Mouse (Mus musculus) layer of hippocampus, adult 9-10 months (tissue): ENCODE measurements around the gene Thap2.

Experiments used
- DNase-seq: peaks from one replicate; pipeline ENCODE4 v3.0.0; 2022; ENCODE audit warnings: low spot score

Gene Thap2

DNA sequence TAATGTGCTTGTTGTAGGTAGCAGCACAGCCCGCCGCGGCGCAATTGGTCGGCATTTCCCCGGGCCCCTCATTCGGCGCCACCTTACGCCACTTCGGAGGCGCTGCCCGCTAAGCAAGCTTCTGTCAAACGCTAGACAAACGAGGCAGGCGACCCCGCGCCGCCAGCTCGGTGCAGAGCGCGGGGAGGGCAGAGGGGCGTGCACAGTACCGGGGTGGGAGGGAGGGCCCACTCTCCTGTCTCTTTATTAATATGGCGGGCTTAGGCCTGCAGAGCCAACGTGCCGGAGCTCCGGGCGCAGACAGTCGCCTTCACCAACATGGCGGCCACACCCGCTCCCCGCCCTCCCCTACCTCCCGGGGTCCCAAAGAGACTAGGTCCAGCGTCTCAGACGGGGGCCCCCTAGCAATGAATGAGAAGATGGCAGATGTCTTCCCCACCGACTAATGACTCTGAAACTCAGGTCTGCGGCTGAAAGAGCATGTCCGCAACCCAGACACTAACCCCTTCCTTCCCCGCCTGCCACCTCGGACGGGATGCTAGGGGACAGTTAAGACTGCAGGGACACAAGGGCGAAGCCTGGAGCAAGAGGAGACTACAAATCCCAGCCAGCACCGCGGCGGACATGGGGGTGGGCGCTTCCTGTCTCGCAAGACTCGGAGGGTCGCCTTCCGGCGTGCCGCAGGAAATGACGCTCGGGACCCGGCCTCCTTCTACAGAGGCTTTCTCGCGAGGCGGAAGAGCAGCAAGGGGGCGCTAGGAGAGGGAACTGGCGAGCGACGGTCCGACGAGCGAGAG, at the start of gene Thap2, which contains the start of gene Zfc3h1:
Thap2 (minus strand) TSS at position 223 of the 797 bp plus-strand sequence.
Zfc3h1 (plus strand) TSS at position 739 of the 797 bp plus-strand sequence.
- peak; percentile 93 for DNase-seq

DNA sequence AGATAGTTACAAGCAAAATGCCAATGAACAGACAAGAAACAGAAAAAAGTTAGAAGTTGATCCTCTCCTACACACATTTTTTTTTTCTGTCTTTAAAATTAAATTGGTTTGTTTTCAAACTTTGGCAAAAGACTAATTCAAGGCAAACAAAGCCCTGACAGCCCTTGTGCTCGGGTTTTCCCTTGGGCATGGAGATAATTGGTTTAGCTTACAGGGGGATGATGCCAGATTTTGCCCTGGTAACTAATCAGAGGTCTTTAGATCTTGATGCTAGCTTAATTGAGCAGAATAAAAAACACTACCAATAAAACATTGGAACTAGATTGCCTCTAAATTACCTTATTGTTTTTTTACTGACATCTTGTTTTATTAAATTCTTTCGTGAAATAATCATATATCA, 41.1 kb upstream of the Thap2 start:
- DNase-seq, result no peak

DNA sequence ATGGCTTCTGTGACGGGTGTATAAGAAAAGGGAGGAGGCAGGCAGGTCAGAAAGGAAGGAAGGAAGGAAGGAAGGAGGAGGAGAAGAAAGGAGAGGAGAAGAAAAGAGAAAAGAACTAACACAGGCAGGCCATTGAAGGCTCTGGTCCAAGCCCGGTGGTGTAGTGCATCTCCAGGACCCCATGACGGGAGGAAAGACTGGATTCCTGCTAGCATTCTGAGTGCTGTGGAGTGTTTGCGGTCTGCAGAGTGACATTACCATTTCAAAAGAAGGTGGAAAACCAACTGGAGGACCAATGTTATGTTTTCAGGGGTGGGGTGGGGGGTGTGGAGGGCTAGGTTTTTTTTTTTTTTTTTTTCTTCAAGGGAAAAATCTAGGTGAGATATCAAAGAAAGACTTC, 37.7 kb upstream of the Thap2 start:
- no peak for DNase-seq

- no peak for DNase-seq
Observed at GRCm38 (mm10) chr10:115414056-115414455, 29.8 kb upstream of the Thap2 start.

- DNase-seq, result no peak
Observed at GRCm38 (mm10) chr10:115413496-115413895, 29.3 kb upstream of the Thap2 start.

DNA sequence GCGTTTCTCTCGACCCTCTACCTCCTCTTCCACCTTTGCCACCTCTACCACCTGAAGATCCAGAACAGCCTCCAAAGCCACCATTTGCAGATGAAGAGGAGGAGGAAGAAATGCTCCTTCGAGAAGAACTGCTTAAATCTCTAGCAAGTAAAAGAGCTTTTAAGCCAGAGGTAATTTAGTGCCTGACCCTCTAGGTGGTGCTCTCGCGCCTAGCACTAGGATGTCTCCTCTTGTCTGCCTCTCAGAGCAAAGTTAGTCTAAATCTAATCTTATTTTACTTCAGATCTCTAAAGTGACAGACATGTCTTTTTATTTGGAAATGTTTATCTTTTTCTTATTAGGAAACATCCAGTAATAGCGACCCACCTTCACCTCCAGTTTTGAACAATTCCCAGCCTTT, 22.1 kb upstream of the Thap2 start:
- DNase-seq, result peak; percentile 22

- no peak for DNase-seq
Observed at GRCm38 (mm10) chr10:115391896-115392295, 7.7 kb upstream of the Thap2 start.

GRCm38 (mm10) chr10:115391076-115391475, 6.8 kb upstream of the Thap2 start:
- no peak for DNase-seq

DNA sequence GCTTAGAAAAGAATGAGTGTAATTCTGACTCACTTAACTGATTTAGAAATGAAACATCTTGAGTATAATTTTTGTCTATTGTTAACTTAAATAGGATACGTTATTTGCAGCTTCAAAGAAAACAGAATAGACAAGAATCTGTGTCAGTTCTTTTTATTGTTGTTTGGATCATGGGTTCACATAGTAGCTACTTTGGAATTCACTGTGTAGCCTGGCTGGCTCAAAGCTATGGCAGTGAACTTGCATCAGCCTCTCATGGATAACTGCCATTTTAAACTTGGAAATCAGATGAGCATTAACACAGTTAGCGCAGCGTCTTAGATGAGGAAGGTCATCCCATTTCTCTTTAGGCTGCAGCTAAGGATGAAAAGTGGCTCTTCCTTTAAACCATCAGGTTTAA, 3.6 kb upstream of the Thap2 start:
- no peak for DNase-seq

DNA sequence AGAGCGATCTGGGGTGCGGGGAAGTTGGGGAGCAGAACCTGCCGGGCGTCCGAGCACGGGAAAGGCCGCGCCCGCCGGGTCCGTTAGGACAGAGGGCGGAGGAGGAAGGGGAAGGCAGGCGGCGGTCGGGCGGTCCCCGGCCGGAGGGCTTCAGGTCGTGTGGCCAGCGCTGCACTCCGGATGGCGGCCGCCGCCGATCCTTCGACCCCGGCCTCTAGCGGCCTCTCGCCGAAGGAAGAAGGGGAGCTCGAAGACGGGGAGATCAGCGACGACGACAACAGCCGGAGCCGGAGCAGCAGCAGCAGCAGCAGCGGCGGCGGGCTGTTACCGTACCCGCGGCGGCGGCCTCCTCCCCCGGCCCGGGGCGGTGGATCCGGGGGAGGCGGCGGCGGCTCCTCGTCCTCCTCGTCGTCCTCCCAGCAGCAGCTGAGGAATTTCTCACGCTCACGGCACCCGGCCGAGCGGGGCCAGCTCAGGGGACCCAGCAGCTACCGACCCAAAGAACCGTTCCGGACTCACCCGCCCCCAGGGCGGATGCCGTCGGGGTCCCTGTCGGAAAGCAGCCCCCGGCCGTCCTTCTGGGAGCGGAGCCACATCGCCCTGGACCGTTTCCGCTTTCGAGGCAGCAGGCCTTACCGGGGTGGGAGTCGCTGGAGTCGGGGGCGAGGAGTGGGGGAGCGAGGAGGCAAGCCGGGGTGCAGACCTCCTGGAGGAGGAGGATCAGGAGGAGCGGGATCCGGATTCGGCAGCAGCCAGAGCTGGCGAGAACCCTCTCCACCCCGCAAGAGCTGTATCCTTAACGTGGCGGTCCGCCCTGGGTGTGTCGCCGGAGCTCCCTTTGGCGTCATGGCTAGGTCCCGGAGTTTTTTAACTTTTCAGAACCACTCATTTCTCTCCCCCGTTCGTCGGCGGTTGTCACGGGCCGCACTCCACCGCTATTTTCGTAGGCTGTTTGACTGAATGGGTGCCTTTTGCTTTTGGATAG, 1.1 kb upstream of the Thap2 start:
- DNase-seq, result no peak

- no peak for DNase-seq
Observed at GRCm38 (mm10) chr10:115383644-115384220, 511 bp downstream of the Thap2 start.

DNA sequence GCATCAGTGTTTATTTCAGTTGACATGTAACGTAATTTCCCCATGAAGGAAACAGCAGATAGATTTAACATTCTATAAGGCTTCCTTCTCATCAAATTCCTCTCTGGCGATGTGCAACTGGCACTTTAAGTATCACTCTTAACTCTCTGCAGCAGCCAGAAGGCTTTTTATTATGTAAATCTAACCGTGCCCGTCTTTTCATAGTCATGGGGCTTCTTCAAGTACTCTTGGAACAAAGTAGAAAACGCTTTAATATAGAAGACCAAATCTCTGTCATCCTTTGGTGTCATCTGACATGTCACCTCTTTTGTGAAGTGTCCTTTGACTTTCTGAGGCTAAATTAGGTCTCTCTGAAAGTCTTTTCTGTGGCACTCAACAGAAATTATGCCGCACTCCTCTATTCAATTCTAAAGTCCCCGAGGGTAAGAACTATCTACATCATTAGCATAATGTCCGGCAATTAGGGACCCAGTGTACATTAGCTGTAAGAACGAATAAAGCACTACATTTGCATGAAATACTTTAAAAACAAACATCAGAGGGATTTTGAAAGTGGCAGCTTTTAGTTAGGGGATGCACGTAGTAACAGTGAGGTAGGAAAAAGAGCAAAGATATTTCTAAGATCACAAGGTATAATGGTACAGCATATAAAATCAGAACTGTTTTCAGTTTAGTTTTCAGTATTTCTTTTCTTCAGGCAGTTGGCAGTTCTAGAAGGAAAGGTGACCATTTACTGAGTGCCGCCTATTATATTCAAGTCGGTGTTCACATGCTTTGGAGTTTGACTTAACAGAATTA, 1.2 kb downstream of the Thap2 start:
- DNase-seq, result no peak

DNA sequence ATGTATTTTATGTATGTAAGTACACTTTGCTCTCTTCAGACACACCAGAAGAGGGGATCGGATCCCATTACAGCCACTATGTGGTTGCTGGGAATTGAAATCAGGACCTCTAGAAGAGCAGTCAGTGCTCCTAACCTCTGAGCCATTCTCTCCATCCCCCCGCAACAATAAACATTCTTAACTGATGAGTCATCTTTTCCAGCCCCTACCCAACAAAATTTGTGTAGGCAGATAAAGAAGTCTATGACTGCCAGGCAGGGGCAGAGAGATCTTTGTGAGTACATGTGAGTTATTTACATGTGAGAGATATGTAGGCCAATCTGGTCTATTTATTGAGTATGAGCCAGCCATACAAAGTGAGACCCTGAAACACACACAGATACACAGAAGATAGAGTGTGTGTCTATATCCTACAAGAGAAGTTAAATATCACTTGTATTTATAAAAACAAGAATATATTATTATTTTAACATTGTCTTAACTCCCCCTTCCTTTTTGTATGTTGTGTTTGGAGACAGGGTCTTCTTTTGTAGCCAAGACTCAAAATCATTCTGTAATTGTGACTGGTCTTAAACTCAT, 2.6 kb downstream of the Thap2 start:
- DNase-seq, result no peak

- DNase-seq, result no peak
Observed at GRCm38 (mm10) chr10:115363151-115363550, 21.1 kb downstream of the Thap2 start.

GRCm38 (mm10) chr10:115362623-115362964, 21.6 kb downstream of the Thap2 start:
- no peak for DNase-seq

DNA sequence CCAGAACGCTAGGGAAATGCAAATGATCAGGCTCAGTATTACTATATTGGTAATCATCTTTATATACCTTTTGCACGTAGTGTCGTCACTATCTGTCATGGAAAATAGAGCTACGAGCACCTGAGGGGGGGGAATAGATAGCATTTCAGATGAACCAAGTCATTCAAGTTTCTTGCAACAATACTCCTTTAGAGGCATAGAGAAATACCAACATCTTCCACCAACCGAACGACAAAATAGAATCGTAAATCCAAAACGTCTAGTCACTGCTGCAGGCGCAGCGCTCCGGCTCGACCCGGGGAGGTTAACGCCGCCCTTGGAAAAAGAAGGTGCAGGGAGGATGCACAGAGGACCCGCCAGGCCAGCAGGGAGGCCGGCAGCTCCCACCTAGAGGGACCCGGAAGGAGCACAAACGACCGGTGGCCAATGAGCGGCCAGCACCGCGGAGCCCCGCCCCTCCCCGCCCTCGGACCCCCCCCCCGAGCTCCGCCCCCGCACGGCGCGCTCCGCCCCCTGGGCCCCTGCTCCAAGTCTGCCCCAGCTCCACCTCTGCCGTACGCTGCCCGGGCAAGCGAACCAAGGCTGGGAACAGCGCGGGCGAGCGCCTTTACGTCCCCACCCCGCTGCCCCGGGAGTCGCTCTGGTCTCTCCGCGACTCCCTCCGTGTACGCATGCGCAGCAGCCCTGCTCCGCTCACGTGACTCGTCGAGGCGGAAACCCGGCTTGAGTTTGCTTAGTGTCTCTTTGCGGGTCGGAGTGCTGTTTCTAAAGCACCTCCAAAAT, 22.2 kb downstream of the Thap2 start, which contains the start of gene Tmem19:
Tmem19 (minus strand) TSS at position 662 of the 783 bp plus-strand sequence.
- DNase-seq, result peak; percentile 78

GRCm38 (mm10) chr10:115359066-115359465, 25.2 kb downstream of the Thap2 start:
- DNase-seq, result no peak

GRCm38 (mm10) chr10:115358216-115358919, 25.9 kb downstream of the Thap2 start:
- DNase-seq, result no peak

- DNase-seq, result no peak
Observed at GRCm38 (mm10) chr10:115356106-115356505, 28.1 kb downstream of the Thap2 start.

- DNase-seq, result no peak
Observed at GRCm38 (mm10) chr10:115355016-115355415, 29.2 kb downstream of the Thap2 start.
